Mouse (Mus musculus) liver, embryonic 15.5 days (tissue): ENCODE measurements around the gene Dusp7. TPM values are rescaled to one million over a fixed set of nuclear protein-coding genes. Genes with fewer than 3 reads are reported as not detected.

Source experiments
- ATAC-seq: fragments of 200-750 bp; cut with Nextera tagmentation; 2 replicates; pipeline ENCODE4 v1.8.0; 2017; ENCODE audit warnings: moderate number of reproducible peaks, mild to moderate bottlenecking, moderate library complexity; ENCODE audit not compliant: insufficient read depth
- H3K27ac ChIP-seq: fragments of 300-500 bp; sonication (generic); replicated peaks from 2 replicates; pipeline ENCODE4 v1.5.1; 2015; ENCODE audit warnings: mild to moderate bottlenecking, inconsistent platforms
- H3K27me3 ChIP-seq: fragments of 300-500 bp; sonication (generic); 2 replicates; pipeline ENCODE4 v1.6.1; 2015; ENCODE audit warnings: mild to moderate bottlenecking, inconsistent platforms
- H3K36me3 ChIP-seq: fragments of 300-500 bp; sonication (generic); replicated peaks from 2 replicates; pipeline ENCODE4 v1.6.1; 2015; ENCODE audit warnings: moderate library complexity, mild to moderate bottlenecking, inconsistent platforms
- H3K4me1 ChIP-seq: fragments of 300-500 bp; sonication (generic); replicated peaks from 2 replicates; pipeline ENCODE4 v1.6.1; 2015; ENCODE audit warnings: inconsistent platforms
- H3K4me2 ChIP-seq: fragments of 300-500 bp; sonication (generic); 2 replicates; pipeline ENCODE4 v1.6.1; 2015; ENCODE audit warnings: moderate library complexity, mild to moderate bottlenecking, inconsistent platforms
- H3K4me3 ChIP-seq: fragments of 300-500 bp; sonication (generic); replicated peaks from 2 replicates; pipeline ENCODE4 v1.5.1; 2015; ENCODE audit warnings: mild to moderate bottlenecking, inconsistent platforms
- H3K9ac ChIP-seq: fragments of 300-500 bp; sonication (generic); 2 replicates; pipeline ENCODE4 v1.6.1; 2015; ENCODE audit warnings: moderate library complexity, mild to moderate bottlenecking, inconsistent platforms
- H3K9me3 ChIP-seq: fragments of 300-500 bp; sonication (generic); replicated peaks from 2 replicates; pipeline ENCODE4 v1.6.1; 2016; ENCODE audit warnings: inconsistent platforms
- WGBS: fragments of 180-500 bp; shearing (Covaris S2); methylation state at CpG from one replicate; pipeline ENCODE4 v1.1.7; 2015; ENCODE audit warnings: mixed read lengths; ENCODE audit not compliant: insufficient replicate concordance; 5-methylcytosine and 5-hydroxymethylcytosine counted together
- polyA plus RNA-seq: library from polyadenylated mRNA; unstranded; fragments of >200 nt; fragmentation: Nextera tagmentation; extraction: Ambion mirVana; gene quantifications from 2 replicates; pipeline ENCODE4 v1.2.1, GENCODE M21; 2015

Gene Dusp7
- polyA plus RNA-seq, 1 experiment from 2014 or later: 3.4 TPM

- 87% methylated on average over 4 of the region's 4 CpGs for WGBS
- peaks cover 37% of the 10 kb centered on the region for H3K4me1 ChIP-seq
- H3K4me3 ChIP-seq: no peak overlapping the region
- no peak overlapping the region for H3K9ac ChIP-seq
- no peaks in the 10 kb centered on the region for H3K36me3 ChIP-seq
- H3K27ac ChIP-seq: no peak overlapping the region
- H3K27me3 ChIP-seq: no peaks in the 10 kb centered on the region
- no peak for ATAC-seq
- no peaks in the 10 kb centered on the region for H3K9me3 ChIP-seq
- H3K4me2 ChIP-seq: no peak overlapping the region
Observed at GRCm38 (mm10) chr9:106409096-106409495, 40.7 kb downstream of the Dusp7 start.

- H3K9me3 ChIP-seq: no peaks in the 10 kb centered on the region
Observed at GRCm38 (mm10) chr9:106410086-106410650, 41.7 kb downstream of the Dusp7 start.

GRCm38 (mm10) chr9:106411091-106411594 lies 42.7 kb downstream of the Dusp7 start:
- H3K36me3 ChIP-seq: no peaks in the 10 kb centered on the region
- peak overlapping the region; percentile 77 for H3K27ac ChIP-seq
- WGBS: 16% methylated on average over 9 of the region's 9 CpGs
- H3K27me3 ChIP-seq: no peaks in the 10 kb centered on the region
- ATAC-seq: peak; percentile 92
- no peaks in the 10 kb centered on the region for H3K9me3 ChIP-seq
- 0 out of 2 replicates have a peak overlapping the region, but pooled peaks have one; percentile 42 for H3K9ac ChIP-seq
- H3K4me3 ChIP-seq: peak overlapping the region; percentile 29
- H3K4me2 ChIP-seq: peak overlapping the region; percentile 63
- H3K4me1 ChIP-seq: peaks cover 37% of the 10 kb centered on the region

More at GRCm38 (mm10) chr9:106410086-106410650, 41.7 kb downstream of the Dusp7 start:
- no peaks in the 10 kb centered on the region for H3K36me3 ChIP-seq
- no peaks in the 10 kb centered on the region for H3K27me3 ChIP-seq
- 67% methylated on average over 2 of the region's 2 CpGs for WGBS
- no peak overlapping the region for H3K27ac ChIP-seq
- no peak overlapping the region for H3K9ac ChIP-seq
- no peak overlapping the region for H3K4me2 ChIP-seq
- H3K4me3 ChIP-seq: no peak overlapping the region
- H3K4me1 ChIP-seq: peaks cover 37% of the 10 kb centered on the region
- no peak for ATAC-seq

GRCm38 (mm10) chr9:106411729-106412128 lies 43.3 kb downstream of the Dusp7 start:
- WGBS: 26% methylated on average over 6 of the region's 6 CpGs
- H3K27ac ChIP-seq: peak overlapping the region; percentile 77
- no peaks in the 10 kb centered on the region for H3K27me3 ChIP-seq
- H3K4me1 ChIP-seq: peaks cover 36% of the 10 kb centered on the region
- peak overlapping the region; percentile 63 for H3K4me2 ChIP-seq
- no peaks in the 10 kb centered on the region for H3K36me3 ChIP-seq
- peak overlapping the region; percentile 29 for H3K4me3 ChIP-seq
- no peaks in the 10 kb centered on the region for H3K9me3 ChIP-seq
- peak overlapping the region; percentile 42; the same call in 1 of the 2 replicates for H3K9ac ChIP-seq
- peak; percentile 87 for ATAC-seq

GRCm38 (mm10) chr9:106412210-106412609 lies 43.8 kb downstream of the Dusp7 start:
- H3K36me3 ChIP-seq: no peaks in the 10 kb centered on the region
- no peak overlapping the region for H3K4me3 ChIP-seq
- peaks cover 2% of the 10 kb centered on the region for H3K27me3 ChIP-seq
- peaks cover 34% of the 10 kb centered on the region for H3K4me1 ChIP-seq
- WGBS: 75% methylated on average over 3 of the region's 3 CpGs
- peak overlapping the region; percentile 63 for H3K4me2 ChIP-seq
- peak overlapping the region; percentile 77 for H3K27ac ChIP-seq
- H3K9ac ChIP-seq: no peak overlapping the region
- no peaks in the 10 kb centered on the region for H3K9me3 ChIP-seq
- ATAC-seq: no peak

GRCm38 (mm10) chr9:106413606-106414005 lies 45.2 kb downstream of the Dusp7 start:
- no peaks in the 10 kb centered on the region for H3K9me3 ChIP-seq
- H3K4me3 ChIP-seq: no peak overlapping the region
- peaks cover 44% of the 10 kb centered on the region for H3K4me1 ChIP-seq
- no peaks in the 10 kb centered on the region for H3K36me3 ChIP-seq
- H3K27ac ChIP-seq: no peak overlapping the region
- no peak for ATAC-seq
- no peak overlapping the region for H3K9ac ChIP-seq
- H3K27me3 ChIP-seq: peaks cover 15% of the 10 kb centered on the region
- WGBS: 80% methylated on average over 5 of the region's 5 CpGs
- H3K4me2 ChIP-seq: no peak overlapping the region

- H3K4me2 ChIP-seq: no peak overlapping the region
- no peaks in the 10 kb centered on the region for H3K9me3 ChIP-seq
- H3K4me3 ChIP-seq: no peak overlapping the region
- H3K36me3 ChIP-seq: no peaks in the 10 kb centered on the region
- H3K4me1 ChIP-seq: peaks cover 33% of the 10 kb centered on the region
- ATAC-seq: no peak
- H3K27ac ChIP-seq: no peak overlapping the region
- 74% methylated on average over 6 of the region's 6 CpGs for WGBS
- H3K9ac ChIP-seq: no peak overlapping the region
- peaks cover 47% of the 10 kb centered on the region for H3K27me3 ChIP-seq
Observed at GRCm38 (mm10) chr9:106416826-106417225, 48.4 kb downstream of the Dusp7 start.

- WGBS: 19% methylated on average over 29 of the region's 29 CpGs
- Histone ChIP-seq H3K27ac (no peak overlapping the region), H3K36me3 (no peaks in the 10 kb centered on the region), H3K27me3 (peaks cover 47% of the 10 kb centered on the region), H3K9ac (0 out of 2 replicates have a peak overlapping the region, but pooled peaks have one; percentile 11), H3K4me3 (no peak overlapping the region; the same call in 1 of the 2 replicates), H3K9me3 (no peaks in the 10 kb centered on the region), H3K4me2 (peak overlapping the region; percentile 44; the same call in 1 of the 2 replicates), H3K4me1 (peaks cover 21% of the 10 kb centered on the region)
- ATAC-seq: no peak
Observed at GRCm38 (mm10) chr9:106417841-106418625, 49.6 kb downstream of the Dusp7 start.

GRCm38 (mm10) chr9:106420608-106421007 lies 52.2 kb downstream of the Dusp7 start:
- no peak overlapping the region for H3K4me3 ChIP-seq
- no peaks in the 10 kb centered on the region for H3K36me3 ChIP-seq
- 0% methylated on average over 2 of the region's 2 CpGs for WGBS
- H3K27me3 ChIP-seq: peaks cover 51% of the 10 kb centered on the region
- H3K9me3 ChIP-seq: no peaks in the 10 kb centered on the region
- H3K4me2 ChIP-seq: no peak overlapping the region
- ATAC-seq: no peak
- no peak overlapping the region for H3K9ac ChIP-seq
- no peak overlapping the region for H3K27ac ChIP-seq
- peaks cover 19% of the 10 kb centered on the region for H3K4me1 ChIP-seq

GRCm38 (mm10) chr9:106421033-106421864 lies 52.8 kb downstream of the Dusp7 start:
- Histone ChIP-seq H3K9me3 (no peaks in the 10 kb centered on the region), H3K36me3 (no peaks in the 10 kb centered on the region), H3K4me3 (no peak overlapping the region), H3K4me1 (peaks cover 19% of the 10 kb centered on the region), H3K27me3 (peaks cover 51% of the 10 kb centered on the region), H3K27ac (no peak overlapping the region), H3K4me2 (peak overlapping the region; percentile 35; the same call in 1 of the 2 replicates), H3K9ac (no peak overlapping the region)
- ATAC-seq: no peak
- 11% methylated on average over 18 of the region's 18 CpGs for WGBS

GRCm38 (mm10) chr9:106421865-106422160 lies 53.4 kb downstream of the Dusp7 start:
- Histone ChIP-seq H3K4me2 (peak overlapping the region; percentile 35; the same call in 1 of the 2 replicates), H3K4me1 (peaks cover 19% of the 10 kb centered on the region), H3K36me3 (no peaks in the 10 kb centered on the region), H3K9ac (no peak overlapping the region), H3K27me3 (peaks cover 51% of the 10 kb centered on the region), H3K9me3 (no peaks in the 10 kb centered on the region), H3K4me3 (no peak overlapping the region), H3K27ac (no peak overlapping the region)
- WGBS: 1% methylated on average over 3 of the region's 3 CpGs
- peak; percentile 48 for ATAC-seq
